Mouse (Mus musculus) testis, adult 2 months (tissue): ENCODE data around the gene Cmpk1. TPM values are rescaled to one million over a fixed set of nuclear protein-coding genes. Genes with fewer than 3 reads are reported as not detected.
A peak's percentile ranks its signal among the peaks of the same experiment; 100 is the strongest.

Experiments used
- H3K27ac ChIP-seq: fragments of 200-500 bp; 2 replicates; pipeline ENCODE4 v1.5.1; 2012; ENCODE audit warnings: low read depth, low read length; ENCODE audit not compliant: control insufficient read depth, insufficient read depth
- H3K27me3 ChIP-seq: fragments of 200-500 bp; 2 replicates; pipeline ENCODE4 v1.6.1; 2012; ENCODE audit warnings: mild to moderate bottlenecking, low read length, moderate library complexity; ENCODE audit not compliant: control insufficient read depth, insufficient read depth
- H3K36me3 ChIP-seq: fragments of 200-500 bp; 2 replicates; pipeline ENCODE4 v1.6.1; 2012; ENCODE audit warnings: mild to moderate bottlenecking, low read length; ENCODE audit not compliant: control insufficient read depth, insufficient read depth
- H3K4me1 ChIP-seq: fragments of 200-500 bp; 2 replicates; pipeline ENCODE4 v1.6.1; 2012; ENCODE audit warnings: low read length; ENCODE audit not compliant: control insufficient read depth, insufficient read depth
- H3K4me3 ChIP-seq: fragments of 200-500 bp; 2 replicates; pipeline ENCODE4 v1.5.1; 2012; ENCODE audit warnings: low read depth, mild to moderate bottlenecking, low read length, moderate library complexity, mixed read lengths; ENCODE audit not compliant: control insufficient read depth
- CTCF ChIP-seq: fragments of 200-500 bp; IDR thresholded peaks from 2 replicates; pipeline ENCODE4 v1.5.1; 2012; ENCODE audit warnings: low read depth, mild to moderate bottlenecking, inconsistent platforms, low read length, moderate library complexity; ENCODE audit not compliant: control insufficient read depth, insufficient read depth, insufficient replicate concordance
- POLR2A ChIP-seq: fragments of 200-500 bp; IDR thresholded peaks from 2 replicates; pipeline ENCODE4 v1.6.1; 2012; ENCODE audit warnings: low read depth, mild to moderate bottlenecking, inconsistent platforms, low read length, moderate library complexity; ENCODE audit not compliant: control insufficient read depth
- polyA plus RNA-seq: library from polyadenylated mRNA; depleted of rRNA; stranded (reverse); fragments of >200 nt; gene quantifications from 2 replicates; pipeline ENCODE4 v1.2.3, GENCODE M21; 2012; rRNA removed

Gene Cmpk1
- polyA plus RNA-seq, result 2.4 and 2.8 TPM in 2 replicates

- no peaks in the 10 kb centered on the region for H3K36me3 ChIP-seq
- H3K4me3 ChIP-seq, result peak within 1 kb of the TSS; percentile 89
- H3K4me1 ChIP-seq, result no peaks in the 10 kb centered on the region; the same call in 1 of the 2 replicates
- H3K27ac ChIP-seq, result peak within 1 kb of the TSS; percentile 94
- no peaks in the 10 kb centered on the region for H3K27me3 ChIP-seq
- TF ChIP-seq POLR2A, result peak; percentile 47; the same call in 1 of the 2 replicates
- TF ChIP-seq CTCF, result no peak
Observed at GRCm38 (mm10) chr4:114986591-114987432, at the start of gene Cmpk1. Cmpk1 (minus strand) TSS chr4:114987241.

- H3K27ac ChIP-seq, result no peak overlapping the region
- no peak overlapping the region for H3K4me3 ChIP-seq
- H3K27me3 ChIP-seq, result no peaks in the 10 kb centered on the region
- H3K4me1 ChIP-seq, result no peaks in the 10 kb centered on the region
- TF ChIP-seq POLR2A (no peak), CTCF (no peak)
- no peaks in the 10 kb centered on the region; the same call in 1 of the 2 replicates for H3K36me3 ChIP-seq
Observed at GRCm38 (mm10) chr4:115035043-115035442, 48.0 kb upstream of the Cmpk1 start.

- H3K4me3 ChIP-seq, result no peak overlapping the region
- H3K36me3 ChIP-seq, result peaks cover 2% of the 10 kb centered on the region
- H3K4me1 ChIP-seq, result no peaks in the 10 kb centered on the region
- H3K27ac ChIP-seq, result no peak overlapping the region
- TF ChIP-seq CTCF, result no peak
- no peak for TF ChIP-seq POLR2A
- no peaks in the 10 kb centered on the region for H3K27me3 ChIP-seq
Observed at GRCm38 (mm10) chr4:115019997-115020396, 33.0 kb upstream of the Cmpk1 start.

- Histone ChIP-seq H3K27ac (no peak overlapping the region), H3K27me3 (no peaks in the 10 kb centered on the region), H3K4me3 (no peak overlapping the region), H3K4me1 (no peaks in the 10 kb centered on the region), H3K36me3 (no peaks in the 10 kb centered on the region; the same call in 1 of the 2 replicates)
- TF ChIP-seq POLR2A (no peak), CTCF (no peak)
Observed at GRCm38 (mm10) chr4:115014276-115014675, 27.2 kb upstream of the Cmpk1 start.

GRCm38 (mm10) chr4:115000429-115000795, 13.4 kb upstream of the Cmpk1 start:
- Histone ChIP-seq H3K4me1 (peaks cover 7% of the 10 kb centered on the region; the same call in 1 of the 2 replicates), H3K36me3 (peaks cover 4% of the 10 kb centered on the region), H3K27ac (peak overlapping the region; percentile 98), H3K27me3 (no peaks in the 10 kb centered on the region), H3K4me3 (peak overlapping the region; percentile 92)
- TF ChIP-seq POLR2A, result no peak

GRCm38 (mm10) chr4:114999773-115000428, 12.9 kb upstream of the Cmpk1 start, which contains the start of gene Stil:
Stil (plus strand) TSS chr4:115000159.
- Histone ChIP-seq H3K4me1 (peaks cover 7% of the 10 kb centered on the region; the same call in 1 of the 2 replicates), H3K27ac (peak within 1 kb of the TSS; percentile 98), H3K27me3 (no peaks in the 10 kb centered on the region), H3K36me3 (peaks cover 4% of the 10 kb centered on the region), H3K4me3 (peak within 1 kb of the TSS; percentile 92)
- TF ChIP-seq CTCF (no peak), POLR2A (peak; percentile 81)

- no peak for TF ChIP-seq CTCF
- TF ChIP-seq POLR2A, result no peak
- peak overlapping the region; percentile 92 for H3K4me3 ChIP-seq
- H3K4me1 ChIP-seq, result peaks cover 7% of the 10 kb centered on the region; the same call in 1 of the 2 replicates
- no peaks in the 10 kb centered on the region for H3K27me3 ChIP-seq
- H3K36me3 ChIP-seq, result peaks cover 4% of the 10 kb centered on the region
- peak overlapping the region; percentile 98 for H3K27ac ChIP-seq
Observed at GRCm38 (mm10) chr4:114999445-114999772, 12.4 kb upstream of the Cmpk1 start.
